Mouse (Mus musculus): ENCODE data around the gene Cfap77. TPM values are rescaled to one million over a fixed set of nuclear protein-coding genes. Genes with fewer than 3 reads are reported as not detected.

Cfap77 gene
- total RNA-seq, 2 experiments from 2014 or later, result 0.69 to 1.2 TPM

DNA sequence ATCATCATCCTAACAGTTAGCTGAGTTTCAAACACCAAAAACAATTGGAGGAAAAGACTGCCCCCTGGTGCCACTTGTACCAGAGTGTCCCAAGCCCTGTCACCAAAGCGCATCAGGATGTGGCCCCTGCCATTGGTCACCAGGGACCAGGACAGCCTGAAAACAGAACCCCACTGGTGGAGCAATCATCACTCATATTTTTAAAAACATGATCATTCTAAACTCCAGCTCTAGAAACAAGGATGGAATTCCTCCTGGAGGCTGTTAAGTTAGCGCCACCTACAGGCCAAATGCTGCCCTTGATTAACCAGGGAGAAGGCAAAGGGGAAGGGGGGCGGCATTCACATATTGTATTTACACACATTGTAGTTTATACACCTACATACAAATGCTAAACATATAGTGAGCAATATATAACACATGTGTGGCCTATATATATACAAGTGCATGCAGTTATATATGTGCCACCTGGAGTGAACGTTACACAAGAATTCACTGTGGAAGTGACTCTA, 1.9 kb downstream of the Cfap77 start:
- peak; percentile 51 to 57 for DNase-seq (ENCODE audit: low spot score in 2 of 2)

DNA sequence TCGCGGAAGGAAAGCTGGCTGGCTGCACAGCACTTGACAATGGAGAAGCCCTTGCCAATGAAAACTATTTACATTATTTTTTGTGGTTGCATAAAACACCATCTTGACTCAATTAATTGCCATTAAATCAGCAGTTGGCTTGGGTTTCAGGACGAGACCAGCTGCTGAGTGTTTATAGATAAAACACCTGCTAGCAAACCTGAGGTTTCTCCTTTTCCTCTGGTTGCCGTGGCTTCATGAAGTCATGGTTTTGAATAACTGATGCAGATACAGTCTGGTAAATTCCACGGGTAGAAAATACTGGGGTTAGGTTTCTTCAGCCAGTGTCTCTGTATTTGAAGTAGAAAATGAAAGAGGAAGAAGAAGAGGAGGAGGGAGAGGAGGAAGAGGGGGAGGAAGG, 2.9 kb downstream of the Cfap77 start:
- no peak for DNase-seq (ENCODE audit: low spot score in 2 of 2)

DNA sequence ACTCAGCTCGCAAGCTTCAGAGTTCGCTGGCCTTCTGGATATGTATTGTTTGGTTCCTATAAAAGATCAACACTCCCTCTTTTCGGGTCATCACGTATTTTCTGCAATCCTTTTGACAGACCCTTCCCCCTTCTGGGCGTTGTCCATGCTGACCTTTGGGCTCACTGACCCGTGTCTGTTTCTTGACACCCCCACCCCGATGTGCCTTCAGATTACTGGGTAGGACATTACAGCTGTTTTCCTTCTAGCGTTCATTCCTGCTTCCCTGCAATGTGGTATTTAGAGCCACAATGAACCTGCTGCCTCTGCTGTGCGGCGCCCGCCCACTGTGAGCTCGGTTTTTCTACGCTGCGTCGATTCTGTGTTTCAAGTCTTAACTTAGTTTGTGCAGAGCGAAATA, 8.7 kb downstream of the Cfap77 start:
- DNase-seq (ENCODE audit: low spot score in 2 of 2), result no peak

DNA sequence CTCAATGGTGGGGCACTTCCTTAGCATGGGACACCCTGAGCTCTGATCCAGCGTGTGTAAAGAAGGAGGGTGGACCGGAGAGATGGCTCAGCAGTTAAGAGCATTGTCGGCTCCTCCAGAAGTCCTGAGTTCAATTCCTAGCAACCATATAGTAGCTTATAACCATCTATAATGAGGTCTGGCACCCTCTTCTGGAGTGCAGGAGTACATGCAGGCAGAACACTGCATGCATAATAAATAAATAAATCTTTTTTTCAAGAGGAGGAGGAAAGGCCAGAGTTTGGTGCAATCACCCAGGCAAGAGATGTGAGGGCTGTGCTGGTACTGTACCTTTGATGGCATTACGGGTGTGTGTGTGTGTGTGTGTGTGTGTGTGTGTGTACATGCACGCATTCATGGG, 12.7 kb downstream of the Cfap77 start:
- DNase-seq (ENCODE audit: low spot score in 2 of 2), result no peak

DNA sequence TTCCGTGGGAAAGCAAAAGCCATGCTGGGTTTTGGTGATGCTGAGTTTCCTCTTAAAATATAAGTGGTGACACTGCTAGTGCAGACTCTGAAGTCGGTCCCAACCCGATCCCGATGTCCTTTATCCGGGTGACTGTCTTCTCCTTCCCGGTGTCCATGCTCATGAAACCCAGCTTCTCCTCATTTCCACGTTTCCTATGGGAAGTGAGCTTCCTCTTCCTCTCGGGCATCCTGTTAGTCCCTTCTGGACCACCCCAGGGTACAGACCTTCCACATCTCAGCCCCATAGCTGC, 13.4 kb downstream of the Cfap77 start:
- no peak for DNase-seq (ENCODE audit: low spot score in 2 of 2)

DNA sequence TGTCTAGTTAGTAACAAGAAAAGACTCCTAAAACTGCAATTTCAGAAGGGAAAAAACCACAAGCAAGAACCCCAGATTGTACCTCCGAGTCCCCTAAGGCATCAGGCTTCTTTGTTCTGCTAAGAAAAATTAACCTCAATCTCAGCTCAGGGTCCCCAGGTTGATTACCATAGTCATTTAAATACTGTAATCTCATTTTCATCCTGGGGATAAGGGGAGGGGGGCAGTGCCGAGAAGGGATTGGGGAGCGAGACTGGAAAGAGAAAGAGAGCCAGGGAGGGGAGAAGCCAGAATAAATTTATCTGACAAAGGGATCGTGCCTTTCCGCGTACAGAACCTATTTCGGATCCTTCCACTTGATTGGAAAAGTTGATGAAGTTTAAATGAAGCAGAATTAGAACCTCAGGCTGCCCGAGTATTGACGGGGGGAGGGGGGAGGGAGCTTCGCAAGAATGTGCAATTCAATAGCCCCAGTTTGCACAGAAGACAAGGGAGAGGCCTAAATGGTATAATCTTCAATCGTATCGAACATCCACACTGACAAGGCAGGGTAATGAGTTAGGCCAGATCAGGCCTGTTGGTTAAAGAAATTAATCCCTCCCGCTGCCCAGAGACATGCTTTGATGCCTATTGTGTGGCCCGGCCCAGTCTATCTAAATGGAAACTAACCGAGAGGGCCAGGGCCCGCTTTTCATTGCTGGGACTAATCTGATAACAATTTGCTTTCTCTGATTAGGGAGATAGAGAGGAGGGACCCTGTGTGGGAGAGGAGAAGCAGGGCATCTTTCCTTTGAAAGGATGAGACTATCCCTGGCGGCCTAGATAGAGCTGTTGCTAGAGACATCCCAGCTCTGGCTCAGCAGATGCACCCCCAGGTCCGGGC, 14.0 kb downstream of the Cfap77 start:
- no peak for DNase-seq (ENCODE audit: low spot score in 2 of 2)

- no peak for DNase-seq (ENCODE audit: low spot score in 2 of 2)
Observed at GRCm38 (mm10) chr2:29039741-29040140, 15.1 kb downstream of the Cfap77 start.

GRCm38 (mm10) chr2:29035698-29036097, 19.2 kb downstream of the Cfap77 start:
- no peak for DNase-seq (ENCODE audit: low spot score in 2 of 2)

DNA sequence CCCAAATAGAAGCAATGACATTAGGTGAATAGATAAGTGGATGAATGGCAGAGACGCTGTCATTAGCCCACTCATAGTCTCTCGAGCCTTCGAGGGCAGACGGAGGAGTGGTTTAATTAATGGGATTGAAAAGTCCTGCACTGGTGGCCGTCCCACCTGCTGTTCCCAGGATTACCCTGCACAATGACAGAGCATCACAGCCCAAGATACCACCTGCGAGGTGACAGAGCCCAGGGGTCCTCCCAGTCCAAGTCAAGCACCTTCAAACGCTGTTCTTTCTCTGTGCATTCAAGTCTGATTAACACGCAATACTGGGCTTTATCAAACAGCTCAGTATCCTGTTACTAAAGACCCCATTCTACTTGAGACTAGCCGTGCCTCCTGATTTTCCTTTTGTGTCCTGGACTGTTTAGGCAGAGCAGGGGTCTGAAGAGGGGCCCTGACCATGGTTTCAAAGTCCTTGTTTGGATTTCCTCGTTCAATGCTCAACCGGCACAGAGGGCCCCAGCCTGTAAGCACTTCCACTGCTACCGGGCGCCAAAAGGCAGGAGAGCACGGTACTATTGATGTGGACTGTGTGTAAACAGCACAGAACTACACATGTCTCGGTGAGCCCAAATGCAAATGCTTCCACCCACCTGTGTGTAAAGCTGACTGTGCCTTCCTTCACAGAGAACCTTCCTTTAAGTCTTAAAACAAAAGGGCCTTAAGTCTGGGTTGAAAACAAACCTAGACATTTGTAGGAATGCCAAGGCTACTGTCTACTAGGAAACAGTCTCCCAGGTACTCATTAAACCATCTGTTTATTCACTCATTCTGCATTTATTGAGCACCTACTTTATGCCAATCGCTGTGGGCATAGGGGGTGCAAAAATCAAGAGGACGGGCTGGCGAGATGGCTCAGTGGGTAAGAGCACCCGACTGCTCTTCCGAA, 20.1 kb downstream of the Cfap77 start:
- no peak for DNase-seq (ENCODE audit: low spot score in 2 of 2)

DNA sequence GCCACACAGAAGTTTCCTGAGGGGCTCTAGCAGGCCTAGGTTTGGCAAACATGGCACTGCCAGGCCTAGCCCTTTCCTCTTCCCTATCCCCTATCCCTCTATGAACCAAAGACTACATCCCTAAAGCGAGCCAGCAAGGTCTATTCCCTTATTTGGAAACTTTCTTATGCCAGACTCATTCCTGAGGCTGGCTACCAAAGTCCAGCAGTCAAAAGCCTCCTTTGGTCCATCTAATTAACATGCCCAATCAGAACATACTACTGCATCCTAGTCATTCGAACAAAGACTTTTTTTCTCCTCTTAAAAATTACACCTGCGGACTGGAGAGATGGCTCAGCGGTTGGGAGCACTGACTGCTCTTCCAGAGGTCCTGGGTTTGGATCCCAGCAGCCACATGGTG, 22.9 kb downstream of the Cfap77 start:
- DNase-seq (ENCODE audit: low spot score in 2 of 2), result no peak

DNA sequence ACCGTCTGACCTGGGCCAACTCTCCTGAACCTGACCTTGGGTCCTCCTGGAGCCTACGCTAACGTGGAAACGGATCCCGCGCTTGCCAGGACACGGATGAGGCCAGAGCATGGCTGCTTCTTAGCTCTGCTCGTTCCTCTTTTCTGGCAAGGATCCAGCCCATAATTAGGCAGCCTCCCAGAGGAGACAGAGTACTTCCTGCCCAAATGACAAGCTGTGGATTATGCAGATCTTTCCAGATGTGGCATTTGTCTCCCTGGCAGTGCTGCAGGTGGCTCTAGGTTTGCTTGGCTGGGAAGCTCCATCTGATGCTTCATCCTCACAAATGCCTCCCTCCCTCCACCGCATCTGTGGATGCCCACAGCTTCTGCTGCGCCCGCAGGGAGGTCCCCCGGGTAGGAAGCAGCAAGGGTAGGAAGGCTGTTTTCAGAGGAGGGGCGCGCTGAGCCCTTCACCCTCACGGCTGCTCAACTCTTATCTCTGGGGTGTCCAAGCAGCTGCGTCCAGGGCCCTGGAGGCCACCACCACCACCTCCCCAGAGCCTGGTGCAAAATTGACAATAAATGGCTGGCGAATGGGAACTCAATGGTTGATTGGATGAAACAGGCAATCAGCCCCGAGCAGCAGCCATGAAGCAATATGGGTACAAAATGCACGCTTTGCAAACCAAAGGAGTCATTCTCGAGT, 24.7 kb downstream of the Cfap77 start:
- DNase-seq (ENCODE audit: low spot score in 2 of 2), result no peak

DNA sequence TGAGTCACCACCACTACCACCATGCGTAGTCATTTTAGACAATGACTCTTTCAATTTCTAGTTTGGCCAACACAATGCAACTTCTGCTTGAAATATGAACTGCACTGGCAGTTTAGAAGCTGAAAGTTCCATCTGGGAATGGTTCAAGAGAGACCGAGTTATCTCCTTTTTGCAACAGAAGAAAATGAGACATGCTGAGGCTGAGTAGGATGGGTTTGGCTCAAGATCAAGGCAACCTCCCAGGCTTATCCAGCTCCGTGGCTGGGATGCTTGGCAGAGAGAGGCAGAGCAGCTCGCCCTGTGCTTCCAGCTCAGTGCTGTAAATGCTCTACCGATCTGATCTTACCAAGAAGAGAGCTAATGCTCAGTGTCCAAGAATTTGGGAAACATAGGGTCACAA, 29.6 kb downstream of the Cfap77 start:
- DNase-seq (ENCODE audit: low spot score in 2 of 2), result peak in 1 of 2 experiments; percentile 44

DNA sequence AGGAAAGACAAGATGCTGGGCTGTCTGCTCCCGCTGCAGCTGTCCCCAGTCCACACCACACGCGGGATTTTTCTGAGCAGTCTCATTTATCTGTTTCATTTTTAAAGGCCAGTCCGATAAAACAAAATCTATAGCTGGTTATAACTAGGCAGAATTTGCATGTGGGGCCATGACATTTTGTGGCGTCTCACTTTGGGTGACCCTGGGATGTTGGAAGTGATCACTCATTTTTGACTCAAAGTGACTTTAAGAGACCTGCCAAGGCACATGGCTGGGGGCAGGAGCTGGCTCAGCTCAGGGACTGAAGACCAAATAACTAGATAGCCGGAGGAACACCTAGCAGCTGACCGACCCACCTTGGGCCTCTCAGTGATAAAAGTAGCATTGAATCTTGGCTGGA, 31.9 kb downstream of the Cfap77 start:
- DNase-seq (ENCODE audit: low spot score in 2 of 2), result no peak

DNA sequence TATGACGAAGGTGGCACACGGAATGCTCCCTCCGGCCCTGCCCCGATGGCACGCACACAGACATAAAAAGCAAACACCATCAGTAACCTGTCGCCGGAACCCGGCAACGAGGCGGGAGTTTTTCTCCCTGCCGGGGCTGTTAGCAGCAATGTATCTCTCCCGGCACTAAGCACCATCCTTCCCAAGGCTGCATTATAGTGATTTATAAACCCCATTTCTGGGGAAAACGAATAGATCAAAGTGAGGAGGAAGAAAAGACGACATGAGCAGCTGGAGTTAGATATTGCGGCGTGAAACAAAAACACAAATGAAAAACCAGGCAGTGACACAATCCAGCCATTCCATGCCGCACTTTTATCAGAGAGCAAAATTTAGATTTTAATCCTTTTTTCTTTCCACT, 33.8 kb downstream of the Cfap77 start:
- DNase-seq (ENCODE audit: low spot score in 2 of 2), result no peak

GRCm38 (mm10) chr2:29018680-29019079, 36.2 kb downstream of the Cfap77 start:
- DNase-seq (ENCODE audit: low spot score in 2 of 2), result no peak

GRCm38 (mm10) chr2:29016599-29017587, 38.0 kb downstream of the Cfap77 start:
- DNase-seq (ENCODE audit: low spot score in 2 of 2), result no peak

DNA sequence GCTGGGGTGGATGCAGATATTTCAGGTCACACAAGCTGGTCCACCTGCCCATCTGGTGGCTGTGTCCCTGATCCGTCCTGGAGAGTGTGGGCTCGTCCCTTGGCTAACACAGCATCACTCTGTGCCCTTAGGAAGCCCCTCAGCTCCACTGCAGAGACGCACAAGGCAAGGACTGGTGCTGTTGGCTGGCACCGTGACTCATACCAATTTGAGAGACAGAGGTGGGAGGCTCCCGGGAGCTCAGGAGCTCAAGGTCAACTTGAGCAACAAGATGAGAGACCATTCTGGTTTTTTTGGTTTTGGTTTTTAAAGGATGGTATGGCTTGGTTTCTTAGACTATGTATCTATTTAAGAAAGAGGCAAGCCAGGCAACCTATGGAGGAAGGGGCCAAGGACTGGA, 42.3 kb downstream of the Cfap77 start:
- no peak for DNase-seq (ENCODE audit: low spot score in 2 of 2)

GRCm38 (mm10) chr2:29007656-29008055, 47.2 kb downstream of the Cfap77 start:
- no peak for DNase-seq (ENCODE audit: low spot score in 2 of 2)

GRCm38 (mm10) chr2:29006455-29007034, 48.3 kb downstream of the Cfap77 start:
- DNase-seq (ENCODE audit: low spot score in 2 of 2), result peak in 1 of 2 experiments; percentile 25

DNA sequence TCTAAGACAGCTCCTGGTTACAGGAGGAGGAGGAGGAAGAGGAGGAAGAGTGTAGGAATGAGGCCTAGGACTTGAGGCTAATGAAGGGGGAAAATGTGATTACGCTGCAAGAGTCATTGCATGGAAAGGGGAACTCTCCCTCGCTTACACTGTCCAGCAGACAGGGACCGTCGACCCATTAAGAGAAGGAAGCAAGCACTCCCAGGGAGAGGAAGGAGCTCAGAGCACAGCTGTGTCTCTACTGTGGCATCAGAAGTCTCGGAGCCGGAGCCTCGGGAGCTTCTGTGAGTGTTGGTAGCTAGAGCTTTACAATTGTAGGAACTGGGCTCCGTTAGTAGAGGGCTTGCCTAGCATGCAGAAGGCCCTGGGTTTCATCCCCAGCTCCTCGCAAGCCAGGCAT, 50.8 kb downstream of the Cfap77 start:
- no peak for DNase-seq (ENCODE audit: low spot score in 2 of 2)

Measured in layer of hippocampus, postnatal 14 days (tissue).